Comparison of ENCODE assay signal across 8 mouse cellular contexts in the genomic region with DNA sequence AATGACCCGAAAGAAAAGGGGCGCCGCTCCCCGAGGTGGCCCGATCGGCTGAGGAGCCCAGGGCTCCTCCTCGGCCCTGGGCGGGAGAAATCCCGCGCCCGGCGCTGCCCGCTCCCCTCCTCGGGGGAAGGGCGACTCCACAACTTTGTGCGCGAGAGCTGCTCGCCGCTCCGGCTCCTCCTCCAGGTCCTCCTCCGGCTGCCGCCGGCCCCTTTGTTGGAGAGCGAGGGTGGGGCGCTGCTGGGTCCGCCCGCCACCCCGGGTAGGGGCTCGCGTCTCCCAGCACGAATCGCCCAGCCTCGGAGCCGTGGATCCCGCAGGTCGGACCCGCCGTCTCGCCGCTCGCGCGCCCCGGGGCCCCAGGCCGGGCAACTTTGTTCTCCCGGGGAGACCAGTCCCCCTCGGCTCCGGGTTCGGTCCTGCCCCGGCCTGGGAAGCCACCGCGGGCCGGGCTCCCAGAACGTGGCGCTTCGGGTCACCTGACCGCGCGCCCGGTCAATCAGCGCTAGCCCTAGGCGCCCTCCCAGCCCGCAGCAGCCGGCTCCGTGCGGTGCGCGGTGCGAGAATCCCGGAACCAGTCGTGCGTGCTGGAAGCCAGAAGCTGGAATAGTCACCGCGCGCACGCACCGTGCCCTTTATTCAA. TPM values are rescaled to one million over a fixed set of nuclear protein-coding genes. Genes with fewer than 3 reads are reported as not detected.
DNase-seq lines count a peak whose midpoint lies in the region; ATAC-seq and TF ChIP-seq lines count a peak whose summit lies in the region.

A gene (minus strand): TSS at position 337 of the 643 bp plus-strand sequence.

- H3K4me3 ChIP-seq in forebrain, embryonic 14.5 days (ENCODE audit: low read depth, low read length), result peak within 1 kb of the TSS; percentile 69
- H3K4me3 ChIP-seq in lung, postnatal 0 days (ENCODE audit: low read depth, low read length), result peak within 1 kb of the TSS; percentile 81

- peak; percentile 16; the same call in 1 of the 2 replicates for TF ChIP-seq CTCF in lung, postnatal 0 days (IDR thresholded peaks at IDR 0.05)

- no peaks in the 10 kb centered on the region for H3K27me3 ChIP-seq in forebrain, embryonic 14.5 days (replicated peaks; ENCODE audit: control insufficient read depth, insufficient read depth, low read length)
- H3K27me3 ChIP-seq in lung, postnatal 0 days (replicated peaks; ENCODE audit: insufficient read depth, low read length), result no peaks in the 10 kb centered on the region

- 0% methylated on average over 58 of the region's 77 CpGs for WGBS in forebrain, embryonic 14.5 days
- WGBS in large intestine, adult 2 months, result under 1% methylated on average over 76 of the region's 77 CpGs
- under 1% methylated on average over 52 of the region's 77 CpGs for WGBS in lung, postnatal 0 days

- H3K9ac ChIP-seq in forebrain, embryonic 14.5 days (ENCODE audit: low read length), result peak within 1 kb of the TSS; percentile 79
- H3K9ac ChIP-seq in lung, postnatal 0 days (replicated peaks; ENCODE audit: low read depth), result peak within 1 kb of the TSS; percentile 81

- H3K27ac ChIP-seq in forebrain, embryonic 14.5 days (ENCODE audit: low read depth, low read length), result peak within 1 kb of the TSS; percentile 48; the same call in 1 of the 2 replicates
- peak within 1 kb of the TSS; percentile 95 for H3K27ac ChIP-seq in lung, postnatal 0 days (ENCODE audit: low read length)

- intact Hi-C loops in heart, postnatal 10 days (cut with DNase I), result loop anchor here (2.0 to 5.0 kb wide), 4 partner anchors 54 to 178 kb away; no protein-coding TSS in a partner anchor

- DNase-seq in ES-CJ7 (ENCODE audit: low read depth, low spot score), result peak; percentile 72
- DNase-seq in c-Kit-positive CD71-positive TER-119-positive erythroid progenitor cells, embryonic 14.5 days (ENCODE audit: low spot score), result peak; percentile 25
- peak; percentile 80 for DNase-seq in forebrain, embryonic 14.5 days (ENCODE audit: low spot score)
- DNase-seq in heart, postnatal 10 days, result peak; percentile 90 to 93
- DNase-seq in large intestine, adult 2 months (ENCODE audit: low read depth, low spot score), result peak; percentile 43
- DNase-seq in lung, postnatal 0 days (ENCODE audit: low spot score), result peak; percentile 96
- peak; percentile 81 for DNase-seq in ovary, postnatal 10 days (ENCODE audit: low spot score)
- peak; percentile 63 to 71 for DNase-seq in thymus, postnatal 36 days

- TF ChIP-seq EP300 in lung, postnatal 0 days (IDR thresholded peaks at IDR 0.05), result no peak

- peak within 1 kb of the TSS; percentile 96 for H3K4me2 ChIP-seq in forebrain, embryonic 14.5 days (ENCODE audit: low read length)
- peak within 1 kb of the TSS; percentile 86 for H3K4me2 ChIP-seq in lung, postnatal 0 days (replicated peaks; ENCODE audit: low read depth, low read length)

- H3K4me1 ChIP-seq in forebrain, embryonic 14.5 days (ENCODE audit: control insufficient read depth, insufficient read depth, low read length), result peaks cover 9% of the 10 kb centered on the region; the same call in 1 of the 2 replicates
- H3K4me1 ChIP-seq in lung, postnatal 0 days (ENCODE audit: insufficient read depth, low read depth, low read length), result 0 out of 2 replicates have a peak, but pooled peaks cover 2% of the 10 kb centered on the region

- no peaks in the 10 kb centered on the region for H3K9me3 ChIP-seq in forebrain, embryonic 14.5 days (replicated peaks; ENCODE audit: control insufficient read depth, low read length)
- no peaks in the 10 kb centered on the region for H3K9me3 ChIP-seq in lung, postnatal 0 days (ENCODE audit: low read length)

- no peaks in the 10 kb centered on the region for H3K36me3 ChIP-seq in forebrain, embryonic 14.5 days (ENCODE audit: control insufficient read depth, insufficient read depth, low read length)
- H3K36me3 ChIP-seq in lung, postnatal 0 days (ENCODE audit: insufficient read depth, low read length), result no peaks in the 10 kb centered on the region

- ATAC-seq in forebrain, embryonic 14.5 days, result peak; percentile 91
- ATAC-seq in lung, postnatal 0 days, result peak; percentile 93

RNA-seq across cellular contexts. Expression of the gene that starts here (rescaled TPM):
- 7.2 and 15.8 TPM in 2 replicates for polyA plus RNA-seq in forebrain, embryonic 14.5 days (2014; fragmentation: Nextera tagmentation; extraction: Ambion mirVana)
- 10 to 100 TPM; 77.6 to 80.3 TPM for total RNA-seq in heart, postnatal 10 days (2021)
- polyA plus RNA-seq in large intestine, adult 2 months (2012; rRNA removed), result 10.5 and 21.2 TPM in 2 replicates
- 88.4 and 107 TPM in 2 replicates for polyA plus RNA-seq in lung, postnatal 0 days (2015; fragmentation: Nextera tagmentation; extraction: Ambion mirVana)

Comparison
In these comparisons a context has a peak if more than half of its experiments do, and no peak if none do; other contexts are left out.
1. Peak in every context shown above with its lines: DNase-seq, ATAC-seq, H3K4me3 ChIP-seq and H3K27ac ChIP-seq.
2. DNase-seq: peak in every context shown above with its lines; median percentile 96 in lung, postnatal 0 days; 92 in heart, postnatal 10 days; 81 in ovary, postnatal 10 days; 80 in forebrain, embryonic 14.5 days; 72 in ES-CJ7; 67 in thymus, postnatal 36 days; 43 in large intestine, adult 2 months; 25 in c-Kit-positive CD71-positive TER-119-positive erythroid progenitor cells, embryonic 14.5 days.